Mouse (Mus musculus) urinary bladder, postnatal 36 days (tissue): ENCODE measurements around the gene Sh3bgrl2.
A peak's percentile ranks its signal among the peaks of the same experiment; 100 is the strongest.
"Not testable (repeated sequence)": the region's sequence is repeated elsewhere in the genome, so short reads cannot be mapped to it uniquely, and the experiment has no call there.

Experiments
- DNase-seq, 2 experiments: peaks; one replicate each; pipeline ENCODE4 v3.0.0; 2022; ENCODE audit warnings: low spot score in 2 of 2, mixed read lengths in 1 of 2

Gene Sh3bgrl2

DNA sequence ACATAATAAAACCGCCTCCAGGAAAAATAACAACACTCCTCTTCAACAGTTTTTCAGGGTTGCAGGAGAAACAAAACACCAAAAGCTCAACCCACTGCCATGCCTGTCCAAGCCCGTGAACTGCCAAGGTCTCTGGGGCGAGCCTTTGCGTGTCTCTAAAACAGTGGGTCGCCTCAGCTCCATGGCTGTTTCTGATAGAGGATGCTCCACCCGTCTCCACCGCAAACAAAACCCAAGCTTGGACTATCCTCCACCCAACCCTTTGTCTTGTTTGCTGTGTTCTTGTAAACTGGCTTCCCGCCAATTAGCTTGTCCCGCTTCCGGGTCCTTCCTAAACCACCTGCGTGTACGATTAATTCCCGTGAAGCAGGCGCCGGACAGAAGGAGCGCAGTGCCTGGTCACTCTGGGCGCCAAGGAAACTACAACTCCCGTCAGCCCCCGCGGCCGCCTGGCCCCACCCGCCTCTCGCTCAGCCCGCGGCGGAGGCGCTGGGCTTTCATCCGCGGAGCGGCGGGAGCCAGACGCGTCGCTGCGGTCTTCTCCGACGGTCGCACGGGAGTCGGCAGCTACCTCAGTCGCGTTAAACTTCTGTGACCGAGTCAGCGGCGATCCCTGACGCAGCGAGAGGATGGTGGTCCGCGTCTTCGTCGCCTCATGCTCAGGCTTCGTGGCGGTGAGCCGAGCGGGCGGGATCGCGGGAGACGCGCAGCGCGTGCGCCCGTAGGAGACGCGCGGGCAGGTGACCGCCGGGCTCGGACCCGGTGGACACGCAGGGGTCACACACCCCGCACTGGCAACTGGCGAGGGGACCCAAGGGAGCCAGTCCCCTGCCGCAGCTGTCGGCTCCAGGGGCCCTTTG lies at the start of gene Sh3bgrl2:
TSS of gene Sh3bgrl2 (plus strand) at position 498 of the 860 bp plus-strand sequence.
- DNase-seq: peak; percentile 84 to 85

GRCm38 (mm10) chr9:83519081-83519480 lies 29.0 kb upstream of the Sh3bgrl2 start:
- not testable (repeated sequence) for DNase-seq

DNA sequence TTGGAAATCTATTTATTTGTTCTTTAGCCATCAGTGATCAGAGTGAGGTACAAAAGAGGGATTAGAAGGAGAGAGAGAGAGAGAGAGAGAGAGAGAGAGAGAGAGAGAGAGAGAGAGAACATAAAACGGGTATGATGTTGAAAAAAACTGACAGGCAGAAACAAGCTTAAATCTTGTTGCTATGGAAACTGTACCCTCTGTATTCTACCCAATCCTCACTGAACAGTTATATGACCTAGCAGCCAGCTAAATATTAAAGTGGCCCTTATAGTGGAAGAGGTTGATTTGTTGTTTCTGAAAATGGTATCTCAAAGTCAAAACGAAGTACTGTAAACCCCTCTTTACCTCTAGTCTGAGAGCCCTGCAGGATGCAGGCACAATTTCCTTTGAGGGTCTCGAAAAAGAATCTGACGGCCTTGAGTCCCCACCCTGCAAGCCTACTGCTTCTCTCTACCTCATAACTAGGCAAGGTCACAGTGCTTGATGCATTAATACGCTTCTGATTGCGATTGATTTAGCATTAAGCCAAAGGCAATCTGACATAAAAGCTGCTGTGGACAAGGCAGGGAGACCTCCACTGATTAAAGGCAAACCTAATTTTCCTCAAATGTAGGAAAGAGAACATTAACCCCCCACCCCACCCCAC lies 28.5 kb upstream of the Sh3bgrl2 start:
- DNase-seq: no peak

- no peak for DNase-seq
These were observed 20.6 kb upstream of the Sh3bgrl2 start for GRCm38 (mm10) chr9:83527341-83528060.

- DNase-seq: no peak
These were observed 14.9 kb upstream of the Sh3bgrl2 start for GRCm38 (mm10) chr9:83533044-83533769.

GRCm38 (mm10) chr9:83536959-83537358 lies 11.2 kb upstream of the Sh3bgrl2 start:
- no peak for DNase-seq

DNA sequence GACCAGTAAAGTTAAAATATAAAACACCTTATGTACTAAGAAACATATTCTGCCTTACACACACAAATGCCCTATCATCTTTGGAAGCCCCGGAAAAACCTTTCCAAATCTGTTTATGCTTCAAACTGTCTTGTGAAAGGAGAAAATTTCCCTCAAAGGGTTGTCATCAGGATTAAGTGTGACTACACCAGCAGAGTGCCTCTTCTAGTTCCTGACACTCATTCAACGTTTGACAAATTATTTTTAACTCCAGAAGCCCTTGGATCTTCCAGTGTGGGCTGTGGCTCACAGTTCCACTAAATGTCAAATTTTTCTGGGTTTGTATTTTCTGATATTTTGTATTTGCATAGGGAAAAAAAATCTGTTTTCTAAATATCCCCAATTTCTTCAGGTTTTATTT lies 10.6 kb upstream of the Sh3bgrl2 start:
- DNase-seq: no peak

- DNase-seq: no peak
These were observed 10.1 kb upstream of the Sh3bgrl2 start for GRCm38 (mm10) chr9:83537921-83538536.

DNA sequence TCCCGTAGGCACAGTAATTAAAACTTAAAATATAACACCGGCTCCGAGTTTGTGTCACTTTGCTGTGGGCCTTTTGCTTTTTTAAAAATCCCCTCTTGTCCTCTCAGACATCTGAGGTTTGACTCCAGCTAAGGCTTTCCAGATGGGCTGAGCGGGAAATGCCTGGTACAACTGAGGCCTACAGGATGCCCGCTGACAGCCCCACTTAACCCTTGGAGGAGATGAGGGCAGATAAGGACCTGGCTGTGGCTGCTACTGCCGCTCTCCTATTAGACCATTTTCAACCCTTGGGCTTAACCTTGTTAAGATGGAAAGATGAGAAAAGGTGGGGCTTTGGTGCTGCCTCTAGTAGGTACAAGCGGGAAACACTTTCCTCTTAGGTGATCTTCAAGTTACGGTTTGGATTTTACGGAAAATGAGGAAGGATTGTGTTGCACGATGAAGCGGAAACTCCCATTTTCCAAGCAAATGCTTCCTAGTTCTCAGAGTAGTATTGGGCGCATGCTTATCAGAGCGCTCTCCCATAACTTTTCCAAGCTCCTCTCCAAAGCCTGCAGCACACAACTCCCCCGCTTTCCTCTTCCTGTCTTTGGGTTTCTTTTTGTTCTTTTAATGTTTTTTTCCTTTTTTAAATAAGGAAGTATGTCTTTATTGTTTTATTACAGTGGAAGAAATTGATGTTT lies 8.2 kb upstream of the Sh3bgrl2 start:
- no peak for DNase-seq

- DNase-seq: no peak
These were observed 7.7 kb upstream of the Sh3bgrl2 start for GRCm38 (mm10) chr9:83540492-83540857.

DNA sequence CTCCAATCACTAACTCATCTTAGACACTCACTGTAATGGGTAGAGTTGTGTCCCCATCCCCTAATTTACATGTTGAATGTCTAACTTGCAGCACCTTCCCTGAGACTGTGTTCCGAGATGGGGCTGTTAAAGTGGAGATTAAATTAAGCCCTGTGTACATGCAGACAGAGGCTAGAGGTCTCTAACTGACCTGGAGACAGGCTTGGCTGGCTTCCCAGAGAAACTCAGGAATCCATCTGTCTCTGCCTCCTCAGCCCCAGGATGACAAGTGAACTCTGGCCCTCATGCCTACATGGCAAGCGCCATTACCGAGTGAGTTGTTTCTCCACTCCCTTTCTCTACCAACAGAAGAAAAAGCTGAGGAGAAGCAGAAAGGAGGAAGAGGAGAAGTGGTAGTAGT lies 7.2 kb upstream of the Sh3bgrl2 start:
- DNase-seq: no peak

DNA sequence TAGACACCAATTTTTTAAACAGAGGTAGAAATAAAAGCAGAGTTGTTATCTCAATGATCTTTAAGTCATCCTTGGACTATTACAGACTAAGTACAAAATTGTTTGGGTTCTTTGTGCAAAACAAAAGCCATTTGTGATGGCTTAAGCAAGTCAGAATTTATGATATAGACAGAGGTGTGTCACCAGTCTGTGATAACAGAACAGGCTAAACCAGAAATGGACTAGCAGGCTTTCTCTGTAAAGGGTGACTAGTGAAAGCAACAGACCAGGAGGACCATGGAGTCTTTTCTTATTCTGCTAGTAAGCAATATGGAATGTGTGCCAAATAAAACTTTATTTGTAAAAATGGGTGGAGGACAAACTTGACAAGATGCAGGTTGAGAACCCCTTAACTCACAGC lies 2.9 kb upstream of the Sh3bgrl2 start:
- no peak for DNase-seq

DNA sequence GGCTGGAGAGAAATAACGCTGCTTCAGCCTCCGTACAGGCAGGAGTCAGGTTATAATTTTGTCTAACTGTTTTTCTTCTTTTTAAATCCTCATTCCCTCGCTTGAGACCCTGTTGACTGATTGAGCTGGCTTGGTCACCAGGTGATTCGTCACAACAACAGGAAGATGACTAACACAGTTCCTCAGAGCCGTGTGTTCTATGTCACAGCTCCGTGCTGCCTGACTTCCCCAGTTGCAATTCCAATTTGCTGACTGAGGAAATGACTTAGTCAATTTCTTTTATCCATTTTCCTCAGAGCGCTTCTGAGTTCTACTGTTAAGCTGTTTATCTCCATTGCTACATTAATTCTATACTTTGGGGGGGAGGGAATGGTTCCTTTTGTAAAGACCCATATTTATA lies 1.8 kb upstream of the Sh3bgrl2 start:
- no peak for DNase-seq

- no peak for DNase-seq
These were observed 898 bp upstream of the Sh3bgrl2 start for GRCm38 (mm10) chr9:83547229-83547628.

GRCm38 (mm10) chr9:83549866-83550265 lies 1.7 kb downstream of the Sh3bgrl2 start:
- DNase-seq: no peak

DNA sequence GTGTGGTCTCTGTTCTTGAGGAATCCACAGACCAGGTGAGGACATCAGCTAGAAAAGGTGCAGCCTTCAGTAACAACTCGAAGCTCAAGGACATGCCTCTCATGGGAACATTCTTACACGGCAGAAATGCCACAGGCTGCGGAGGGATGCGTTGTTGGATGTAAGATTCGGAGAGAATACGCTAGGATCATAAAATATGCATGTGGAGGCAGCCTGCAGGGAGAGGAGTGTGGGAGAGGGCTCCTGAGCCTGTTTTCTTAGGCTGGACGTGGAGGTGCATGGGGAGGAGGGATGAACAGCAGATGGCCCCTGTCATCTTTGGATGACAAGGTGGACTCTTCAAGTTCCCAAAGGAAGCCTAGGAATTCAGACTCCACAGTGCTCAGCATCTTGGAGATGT lies 3.0 kb downstream of the Sh3bgrl2 start:
- no peak for DNase-seq

GRCm38 (mm10) chr9:83551632-83552031 lies 3.5 kb downstream of the Sh3bgrl2 start:
- DNase-seq: no peak

DNA sequence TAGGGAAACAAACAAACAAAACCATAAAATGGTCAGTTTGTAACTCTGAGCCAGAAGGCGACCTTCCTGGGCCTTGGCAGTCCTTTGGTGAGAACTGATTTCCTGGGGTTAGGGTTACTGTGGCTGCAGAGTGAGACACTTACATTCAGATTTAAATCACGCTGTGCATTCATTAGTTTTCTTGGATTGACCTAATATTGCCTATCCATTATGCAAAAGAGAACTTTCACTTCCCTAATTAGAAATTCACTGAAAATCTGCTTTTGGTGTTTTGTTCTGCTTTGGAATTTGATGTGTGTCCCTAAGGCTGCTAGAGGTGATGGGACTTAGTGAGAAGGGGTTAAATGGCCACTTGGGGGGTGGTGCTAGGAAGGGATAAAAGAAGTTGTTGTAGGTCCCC lies 7.5 kb downstream of the Sh3bgrl2 start:
- DNase-seq: no peak

GRCm38 (mm10) chr9:83556236-83556635 lies 8.1 kb downstream of the Sh3bgrl2 start:
- DNase-seq: no peak
